In the genomic region with DNA sequence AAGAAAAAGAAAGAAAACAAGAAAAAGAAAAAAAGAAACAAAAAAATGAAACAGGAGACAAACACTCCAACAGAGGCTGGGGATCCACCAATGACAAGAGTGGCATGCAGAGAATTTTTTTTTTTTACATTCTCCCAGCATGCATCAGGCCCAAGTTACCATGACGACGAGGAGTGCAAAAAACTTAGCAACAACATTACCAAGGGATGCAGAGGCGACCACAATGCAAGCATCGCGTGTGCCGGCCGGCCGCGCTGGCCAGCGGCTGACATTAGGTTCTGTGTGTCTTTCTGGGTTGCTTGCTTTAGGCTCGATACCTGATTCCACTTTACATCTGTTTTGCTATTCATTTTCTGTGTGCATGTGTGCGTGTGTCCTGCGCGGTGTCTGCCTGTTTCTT, we compare ENCODE assay signal across 9 mouse cellular contexts. TPM values are rescaled to one million over a fixed set of nuclear protein-coding genes. Genes with fewer than 3 reads are reported as not detected.
A peak's percentile ranks its signal among the peaks of the same experiment; 100 is the strongest.
DNase-seq lines count a peak whose midpoint lies in the region; TF ChIP-seq lines count a peak whose summit lies in the region.
"Had no signal": no experiment of that assay in that cellular context is flagged by ENCODE, and none has a peak within 500 bp of the region (broad histone marks: within the 10 kb centered on the region; RNA-seq: fewer than 3 reads in every experiment).

No protein-coding gene starts in this region.

- peak overlapping the region; percentile 79 for H3K27ac ChIP-seq in layer of hippocampus, adult 2 months

- peak; percentile 71 to 86 for DNase-seq in left cerebral cortex, postnatal 14 days (ENCODE audit: low spot score in 2 of 2)
- DNase-seq in left cerebral cortex, postnatal 10 days (ENCODE audit: extremely low spot score in 1 of 2, low spot score in 2 of 2) = no peak
- DNase-seq in embryo, embryonic 10.5 days (ENCODE audit: low spot score) = peak; percentile 79
- peak; percentile 67 to 74 for DNase-seq in layer of hippocampus, adult 2 months (ENCODE audit: low spot score in 2 of 2)
- peak; percentile 59 for DNase-seq in right cerebral cortex, postnatal 25 days
- DNase-seq in c-Kit-positive CD71-positive TER-119-positive erythroid progenitor cells, embryonic 14.5 days (ENCODE audit: low spot score) = no peak
- no peak for DNase-seq in heart, adult 18-20 months
- no peak for DNase-seq in cerebellum, postnatal 25 days

- no peak for TF ChIP-seq CTCF in layer of hippocampus, adult 2 months (conservative IDR thresholded peaks at IDR 0.05)

- H3K4me3 ChIP-seq in layer of hippocampus, adult 2 months = peak overlapping the region; percentile 22; the same call in 1 of the 2 replicates
- H3K4me3 ChIP-seq: erythroblast, embryonic 14.5 days had no signal

- intact Hi-C loops in left cerebral cortex, postnatal 14 days (cut with DNase I) = no loop called here
- intact Hi-C loops in left cerebral cortex, postnatal 10 days (cut with DNase I) = no loop called here

RNA-seq across cellular contexts. Expression of a gene that starts 30.9 kb away (rescaled TPM):
- total RNA-seq in left cerebral cortex, postnatal 14 days (2021) = 100 to 1,000 TPM; 644 to 661 TPM
- 100 to 1,000 TPM; 667 to 674 TPM for total RNA-seq in left cerebral cortex, postnatal 10 days (2021)
- total RNA-seq in layer of hippocampus, adult 2 months (2021) = 100 to 1,000 TPM; 666 to 670 TPM
- 10 to 100 TPM; 50.3 to 54.3 TPM for total RNA-seq in heart, adult 18-20 months (2021)

Comparison
In these comparisons a context has a peak if more than half of its experiments do, and no peak if none do; other contexts are left out.
1. DNase-seq: peak in left cerebral cortex, postnatal 14 days (2 of 2), embryo, embryonic 10.5 days (single experiment), layer of hippocampus, adult 2 months (2 of 2) and right cerebral cortex, postnatal 25 days (single experiment); none in left cerebral cortex, postnatal 10 days (0 of 2), c-Kit-positive CD71-positive TER-119-positive erythroid progenitor cells, embryonic 14.5 days (single experiment), heart, adult 18-20 months (0 of 2) and cerebellum, postnatal 25 days (0 of 2).
2. RNA of a gene that starts 30.9 kb away (total RNA-seq): 667 to 674 TPM in left cerebral cortex, postnatal 10 days, 666 to 670 TPM in layer of hippocampus, adult 2 months and 644 to 661 TPM in left cerebral cortex, postnatal 14 days; 50.3 to 54.3 TPM in heart, adult 18-20 months; every median in the first group is over 10 times any median in the second.